Mouse (Mus musculus) midbrain, embryonic 12.5 days (tissue): ENCODE data around the gene Car1. TPM values are rescaled to one million over a fixed set of nuclear protein-coding genes. Genes with fewer than 3 reads are reported as not detected.
A peak's percentile ranks its signal among the peaks of the same experiment; 100 is the strongest.
"Not testable (repeated sequence)": the region's sequence is repeated elsewhere in the genome, so short reads cannot be mapped to it uniquely, and the experiment has no call there.

Source experiments
- ATAC-seq: fragments of 200-750 bp; cut with Nextera tagmentation; 2 replicates; pipeline ENCODE4 v1.8.0; 2017; ENCODE audit warnings: low read depth, moderate TSS enrichment, moderate library complexity; ENCODE audit not compliant: low FRiP score
- H3K27ac ChIP-seq: fragments of 300-500 bp; sonication (generic); replicated peaks from 2 replicates; pipeline ENCODE4 v1.5.1; 2016; ENCODE audit warnings: mild to moderate bottlenecking
- H3K27me3 ChIP-seq: fragments of 300-500 bp; sonication (generic); 2 replicates; pipeline ENCODE4 v1.6.1; 2016; ENCODE audit warnings: mild to moderate bottlenecking
- H3K36me3 ChIP-seq: fragments of 300-500 bp; sonication (generic); 2 replicates; pipeline ENCODE4 v1.6.1; 2016
- H3K4me1 ChIP-seq: fragments of 300-500 bp; sonication (generic); 2 replicates; pipeline ENCODE4 v1.6.1; 2016
- H3K4me2 ChIP-seq: fragments of 300-500 bp; sonication (generic); replicated peaks from 2 replicates; pipeline ENCODE4 v1.6.1; 2016; ENCODE audit warnings: mild to moderate bottlenecking, moderate library complexity
- H3K4me3 ChIP-seq: fragments of 300-500 bp; sonication (generic); 2 replicates; pipeline ENCODE4 v1.5.1; 2016; ENCODE audit warnings: mild to moderate bottlenecking
- H3K9ac ChIP-seq: fragments of 300-500 bp; sonication (generic); replicated peaks from 2 replicates; pipeline ENCODE4 v1.6.1; 2016; ENCODE audit warnings: mild to moderate bottlenecking, moderate library complexity
- H3K9me3 ChIP-seq: fragments of 300-500 bp; sonication (generic); 2 replicates; pipeline ENCODE4 v1.6.1; 2016; ENCODE audit warnings: mild to moderate bottlenecking
- WGBS: fragments of 180-500 bp; shearing (Covaris S2); methylation state at CpG from one replicate; pipeline ENCODE4 v1.1.7; 2016; 5-methylcytosine and 5-hydroxymethylcytosine counted together
- polyA plus RNA-seq: library from polyadenylated mRNA; unstranded; fragments of >200 nt; fragmentation: Nextera tagmentation; extraction: Ambion mirVana; gene quantifications from 2 replicates; pipeline ENCODE4 v1.2.1, GENCODE M21; 2016

The Car1 gene
- polyA plus RNA-seq, 1 experiment from 2014 or later, result not detected

GRCm38 (mm10) chr3:14806702-14807101 lies 1.5 kb downstream of the Car1 start:
- H3K27me3 ChIP-seq, result no peaks in the 10 kb centered on the region
- H3K9me3 ChIP-seq, result no peaks in the 10 kb centered on the region
- no peak overlapping the region for H3K9ac ChIP-seq
- H3K4me2 ChIP-seq, result no peak overlapping the region
- H3K4me1 ChIP-seq, result no peaks in the 10 kb centered on the region
- no peak for ATAC-seq
- H3K27ac ChIP-seq, result no peak overlapping the region
- no peak overlapping the region for H3K4me3 ChIP-seq
- H3K36me3 ChIP-seq, result no peaks in the 10 kb centered on the region

DNA sequence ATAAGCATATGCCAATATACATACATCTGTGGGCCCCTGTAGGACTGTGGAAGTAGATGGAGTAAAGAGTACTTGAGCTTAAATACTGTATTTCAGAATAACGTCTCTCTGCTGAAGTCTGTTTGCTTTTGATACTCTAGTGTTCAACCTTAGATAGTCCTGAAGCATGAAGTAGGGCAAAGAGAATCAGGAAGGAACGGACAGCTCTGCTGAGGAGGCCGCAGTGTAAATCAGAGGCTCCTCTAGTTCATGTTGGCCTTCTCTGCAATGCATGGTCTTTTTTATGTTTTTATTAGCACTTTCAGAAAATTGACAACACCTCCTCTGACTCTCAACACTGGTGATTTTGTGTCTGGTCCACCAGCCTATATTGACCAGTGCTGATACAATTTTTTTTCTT lies 2.2 kb downstream of the Car1 start:
- no peak overlapping the region for H3K4me2 ChIP-seq
- H3K27ac ChIP-seq, result no peak overlapping the region
- no peaks in the 10 kb centered on the region for H3K36me3 ChIP-seq
- no peak for ATAC-seq
- H3K4me1 ChIP-seq, result no peaks in the 10 kb centered on the region
- H3K9ac ChIP-seq, result no peak overlapping the region
- H3K27me3 ChIP-seq, result no peaks in the 10 kb centered on the region
- 94% methylated on average over 3 of the region's 3 CpGs for WGBS
- no peaks in the 10 kb centered on the region for H3K9me3 ChIP-seq
- H3K4me3 ChIP-seq, result no peak overlapping the region

DNA sequence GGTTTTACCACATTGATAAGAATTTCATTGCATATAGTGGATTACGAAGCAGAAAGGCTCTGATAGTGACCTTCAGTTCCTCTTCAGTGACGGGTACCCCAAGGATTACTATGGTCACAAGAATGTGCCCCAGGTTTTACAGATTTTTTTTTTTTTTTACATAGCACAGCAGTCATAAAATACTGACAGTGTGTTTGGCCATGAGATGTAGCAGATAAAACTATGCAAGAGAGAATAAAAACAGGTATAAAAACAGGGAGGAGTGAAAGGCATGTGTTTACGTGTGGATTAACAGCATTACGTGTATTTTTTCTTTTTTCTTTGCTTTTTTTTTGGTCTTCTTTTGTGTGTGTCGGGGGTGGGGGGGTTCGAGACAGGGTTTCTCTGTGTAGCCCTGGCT lies 3.3 kb downstream of the Car1 start:
- Histone ChIP-seq H3K36me3 (no peaks in the 10 kb centered on the region), H3K9ac (no peak overlapping the region), H3K9me3 (no peaks in the 10 kb centered on the region), H3K4me3 (no peak overlapping the region), H3K4me2 (no peak overlapping the region), H3K27me3 (no peaks in the 10 kb centered on the region), H3K27ac (no peak overlapping the region), H3K4me1 (no peaks in the 10 kb centered on the region)
- no peak for ATAC-seq
- WGBS, result 82% methylated on average over 6 of the region's 6 CpGs

DNA sequence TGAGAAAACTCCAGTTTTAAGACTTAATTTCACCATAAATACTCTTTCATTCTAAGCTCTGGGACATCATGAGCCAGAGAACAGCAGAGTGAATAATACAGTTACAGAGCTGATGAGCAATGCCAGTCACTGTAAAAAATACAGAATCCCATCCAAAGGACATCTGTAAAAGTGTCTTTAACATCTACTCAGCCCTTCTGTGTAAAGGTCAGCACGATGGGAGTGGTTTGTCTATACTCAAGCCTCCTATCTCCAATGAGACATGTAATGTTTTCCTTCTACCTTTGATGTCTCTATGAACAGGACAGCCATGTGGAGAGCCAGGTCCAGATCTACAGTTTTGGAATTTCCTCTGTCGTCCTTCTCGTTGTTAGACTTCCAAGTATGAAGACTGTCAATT lies 11.1 kb downstream of the Car1 start:
- no peak for ATAC-seq
- Histone ChIP-seq H3K9ac (no peak overlapping the region), H3K4me2 (no peak overlapping the region), H3K36me3 (no peaks in the 10 kb centered on the region), H3K27me3 (no peaks in the 10 kb centered on the region), H3K4me3 (no peak overlapping the region), H3K9me3 (no peaks in the 10 kb centered on the region), H3K27ac (no peak overlapping the region), H3K4me1 (no peaks in the 10 kb centered on the region)
- 91% methylated on average over 3 of the region's 3 CpGs for WGBS

GRCm38 (mm10) chr3:14795292-14796020 lies 12.7 kb downstream of the Car1 start:
- H3K4me1 ChIP-seq, result no peaks in the 10 kb centered on the region
- H3K9ac ChIP-seq, result no peak overlapping the region
- H3K9me3 ChIP-seq, result no peaks in the 10 kb centered on the region
- H3K27ac ChIP-seq, result no peak overlapping the region
- 84% methylated on average over 4 of the region's 4 CpGs for WGBS
- no peak overlapping the region for H3K4me3 ChIP-seq
- H3K4me2 ChIP-seq, result no peak overlapping the region
- no peak for ATAC-seq
- H3K27me3 ChIP-seq, result no peaks in the 10 kb centered on the region
- no peaks in the 10 kb centered on the region for H3K36me3 ChIP-seq

DNA sequence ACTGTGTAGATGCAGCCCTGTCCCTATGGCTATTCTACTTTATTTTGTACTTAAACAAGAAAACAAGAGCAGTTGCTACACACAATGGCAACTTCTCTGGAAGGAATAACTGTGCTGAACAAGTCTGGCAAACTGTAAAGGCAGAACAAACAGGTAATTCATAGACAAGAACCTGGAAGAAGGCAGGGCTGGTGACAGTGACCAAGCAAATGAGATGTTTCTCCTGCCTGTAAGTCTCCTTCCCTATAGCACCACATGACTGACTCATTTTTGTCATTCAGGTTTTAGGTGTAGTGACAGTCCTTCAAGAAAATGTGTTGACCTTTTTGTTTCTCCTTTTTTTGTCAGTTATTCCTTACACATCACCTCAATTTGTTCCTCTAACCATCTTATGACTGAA lies 16.1 kb downstream of the Car1 start:
- no peaks in the 10 kb centered on the region for H3K36me3 ChIP-seq
- H3K9ac ChIP-seq, result no peak overlapping the region
- no peaks in the 10 kb centered on the region for H3K9me3 ChIP-seq
- no peak for ATAC-seq
- H3K27me3 ChIP-seq, result no peaks in the 10 kb centered on the region
- no peak overlapping the region for H3K4me2 ChIP-seq
- no peak overlapping the region for H3K4me3 ChIP-seq
- no peak overlapping the region for H3K27ac ChIP-seq
- H3K4me1 ChIP-seq, result no peaks in the 10 kb centered on the region

DNA sequence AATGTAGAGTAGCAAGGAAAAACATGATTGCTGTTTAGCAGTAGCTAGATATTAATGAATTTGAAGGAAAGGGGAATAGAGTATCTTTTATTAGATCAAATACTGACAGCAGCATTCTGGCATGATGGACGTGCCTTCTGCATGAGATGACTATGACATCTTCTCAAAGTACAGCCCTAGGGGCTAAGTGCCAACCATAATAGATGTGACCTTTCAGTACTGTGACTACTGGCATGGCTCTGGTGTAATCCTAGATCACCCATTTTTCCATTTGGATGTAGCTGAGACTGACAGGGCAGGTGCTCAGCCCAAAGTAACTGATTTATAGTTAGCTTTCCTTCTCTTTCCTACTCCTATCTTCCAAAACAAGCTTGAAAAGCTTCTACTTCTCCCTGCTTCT lies 20.6 kb downstream of the Car1 start:
- Histone ChIP-seq H3K9ac (no peak overlapping the region), H3K27ac (no peak overlapping the region), H3K27me3 (no peaks in the 10 kb centered on the region), H3K4me3 (no peak overlapping the region), H3K4me1 (no peaks in the 10 kb centered on the region), H3K4me2 (no peak overlapping the region), H3K9me3 (no peaks in the 10 kb centered on the region), H3K36me3 (no peaks in the 10 kb centered on the region)
- WGBS, result 79% methylated on average over 1 of the region's 1 CpGs
- ATAC-seq, result no peak

DNA sequence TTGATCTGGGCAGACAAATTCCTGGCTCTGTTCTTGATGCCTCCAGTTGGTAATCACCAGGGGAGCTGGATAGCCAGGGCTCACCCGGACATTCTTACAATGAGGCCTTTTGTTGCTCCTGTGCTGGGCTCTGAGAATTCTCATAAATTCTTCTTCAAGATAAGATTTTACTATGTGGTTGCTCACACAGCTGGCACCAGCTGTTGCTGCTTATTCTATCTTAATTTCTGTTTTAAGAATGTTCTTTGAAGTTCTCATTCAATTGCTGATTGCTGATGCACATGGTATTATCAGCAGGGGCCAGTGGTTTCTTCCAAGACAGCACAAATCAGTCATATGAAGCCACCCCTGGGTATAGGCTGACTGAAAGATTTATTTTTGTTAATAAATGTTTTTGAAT lies 21.0 kb downstream of the Car1 start:
- 43% methylated on average over 1 of the region's 1 CpGs for WGBS
- H3K27ac ChIP-seq, result no peak overlapping the region
- no peaks in the 10 kb centered on the region for H3K36me3 ChIP-seq

GRCm38 (mm10) chr3:14786551-14787079 lies 21.6 kb downstream of the Car1 start:
- WGBS, result 53% methylated on average over 2 of the region's 2 CpGs
- Histone ChIP-seq H3K9me3 (no peaks in the 10 kb centered on the region), H3K4me1 (no peaks in the 10 kb centered on the region), H3K27ac (no peak overlapping the region), H3K4me3 (no peak overlapping the region), H3K9ac (no peak overlapping the region), H3K27me3 (no peaks in the 10 kb centered on the region), H3K36me3 (no peaks in the 10 kb centered on the region), H3K4me2 (no peak overlapping the region)
- ATAC-seq, result peak; percentile 34; the same call in 1 of the 2 replicates

More for the DNA sequence above, 21.0 kb downstream of the Car1 start:
- H3K4me3 ChIP-seq, result no peak overlapping the region
- ATAC-seq, result no peak
- no peak overlapping the region for H3K4me2 ChIP-seq
- H3K9me3 ChIP-seq, result no peaks in the 10 kb centered on the region
- no peaks in the 10 kb centered on the region for H3K27me3 ChIP-seq
- no peak overlapping the region for H3K9ac ChIP-seq
- no peaks in the 10 kb centered on the region for H3K4me1 ChIP-seq

GRCm38 (mm10) chr3:14785353-14785752 lies 22.8 kb downstream of the Car1 start:
- no peak overlapping the region for H3K9ac ChIP-seq
- no peak overlapping the region for H3K27ac ChIP-seq
- H3K9me3 ChIP-seq, result no peaks in the 10 kb centered on the region
- no peak overlapping the region for H3K4me2 ChIP-seq
- H3K4me3 ChIP-seq, result no peak overlapping the region
- WGBS, result 84% methylated on average over 2 of the region's 2 CpGs
- H3K4me1 ChIP-seq, result no peaks in the 10 kb centered on the region
- no peaks in the 10 kb centered on the region for H3K36me3 ChIP-seq
- H3K27me3 ChIP-seq, result no peaks in the 10 kb centered on the region
- no peak for ATAC-seq

- WGBS, result 87% methylated on average over 5 of the region's 5 CpGs
- ATAC-seq, H3K4me2 ChIP-seq, H3K4me3 ChIP-seq, H3K9me3 ChIP-seq, H3K27me3 ChIP-seq, H3K4me1 ChIP-seq, H3K9ac ChIP-seq, H3K27ac ChIP-seq, H3K36me3 ChIP-seq: not testable (repeated sequence)
Measured at GRCm38 (mm10) chr3:14783198-14783597, 25.0 kb downstream of the Car1 start.

GRCm38 (mm10) chr3:14782365-14782764 lies 25.8 kb downstream of the Car1 start:
- H3K4me3 ChIP-seq, ATAC-seq, H3K36me3 ChIP-seq, H3K4me1 ChIP-seq, H3K9me3 ChIP-seq, H3K9ac ChIP-seq, H3K27ac ChIP-seq, H3K27me3 ChIP-seq, H3K4me2 ChIP-seq: not testable (repeated sequence)
- 88% methylated on average over 3 of the region's 3 CpGs for WGBS

DNA sequence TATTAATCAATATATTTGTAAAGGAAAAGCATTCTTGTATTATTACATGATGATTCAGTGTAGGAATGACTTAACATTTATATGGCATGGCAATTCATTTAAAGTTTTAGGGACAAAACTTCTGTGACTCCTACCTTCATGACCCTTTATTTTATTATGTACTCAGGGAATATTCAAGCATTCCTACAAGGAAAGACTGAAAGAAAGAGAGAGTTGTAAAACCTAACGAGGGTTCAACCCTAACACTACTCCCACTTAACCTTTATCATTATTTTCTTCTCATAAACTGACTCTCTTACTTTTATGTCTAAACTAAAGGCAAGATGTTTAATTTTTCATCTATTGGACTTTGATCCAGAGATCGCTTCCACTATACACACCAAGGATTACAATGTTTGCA lies 28.0 kb downstream of the Car1 start:
- Histone ChIP-seq H3K9ac (no peak overlapping the region), H3K9me3 (no peaks in the 10 kb centered on the region), H3K4me3 (no peak overlapping the region), H3K27ac (no peak overlapping the region), H3K36me3 (no peaks in the 10 kb centered on the region), H3K4me1 (no peaks in the 10 kb centered on the region), H3K27me3 (no peaks in the 10 kb centered on the region), H3K4me2 (no peak overlapping the region)
- ATAC-seq, result no peak
- WGBS, result 88% methylated on average over 2 of the region's 2 CpGs
